Mouse (Mus musculus): ENCODE results near the gene Hoxa10. TPM values are rescaled to one million over a fixed set of nuclear protein-coding genes. Genes with fewer than 3 reads are reported as not detected.

Gene Hoxa10
- polyA plus RNA-seq, 1 experiment: 0.54 TPM

DNA sequence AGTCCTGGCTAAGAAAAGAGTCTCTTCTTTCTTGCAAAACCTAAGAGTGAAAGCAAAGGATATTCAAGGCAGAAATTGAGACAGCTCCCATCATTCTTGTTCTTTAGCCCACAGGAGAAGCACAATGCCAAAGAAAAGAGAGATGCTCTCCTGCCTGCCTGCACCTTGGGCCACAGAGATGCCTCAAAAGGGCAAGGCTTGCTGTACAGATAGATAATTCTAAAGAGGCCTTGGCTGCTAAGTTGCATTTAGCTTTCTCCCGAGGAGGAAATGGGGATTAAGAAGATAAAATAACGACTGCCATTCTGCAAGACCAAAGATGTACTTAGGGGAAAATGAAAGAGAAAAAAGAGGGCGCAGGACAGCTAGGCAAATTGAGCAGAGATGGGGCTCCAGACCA is 6.3 kb upstream of the Hoxa10 start:
- TF ChIP-seq POLR2A (IDR thresholded peaks at IDR 0.05; ENCODE audit: borderline replicate concordance, low read depth, low read length) (no peak), CTCF (IDR thresholded peaks at IDR 0.05; ENCODE audit: low read depth, low read length) (no peak)
- Histone ChIP-seq H3K4me3 (ENCODE audit: insufficient read depth, low read length) (no peak overlapping the region), H3K27ac (ENCODE audit: insufficient read depth, low read depth, low read length) (no peak overlapping the region), H3K4me1 (ENCODE audit: control insufficient read depth, insufficient read depth, low read length) (no peaks in the 10 kb centered on the region)

- TF ChIP-seq POLR2A (IDR thresholded peaks at IDR 0.05; ENCODE audit: borderline replicate concordance, low read depth, low read length) (no peak), CTCF (IDR thresholded peaks at IDR 0.05; ENCODE audit: low read depth, low read length) (no peak)
- H3K4me3 ChIP-seq (ENCODE audit: insufficient read depth, low read length): peak overlapping the region; percentile 11; the same call in 1 of the 2 replicates
- H3K4me1 ChIP-seq (ENCODE audit: control insufficient read depth, insufficient read depth, low read length): no peaks in the 10 kb centered on the region
- H3K27ac ChIP-seq (ENCODE audit: insufficient read depth, low read depth, low read length): no peak overlapping the region
Measured at GRCm38 (mm10) chr6:52246403-52246803, 5.7 kb upstream of the Hoxa10 start.

DNA sequence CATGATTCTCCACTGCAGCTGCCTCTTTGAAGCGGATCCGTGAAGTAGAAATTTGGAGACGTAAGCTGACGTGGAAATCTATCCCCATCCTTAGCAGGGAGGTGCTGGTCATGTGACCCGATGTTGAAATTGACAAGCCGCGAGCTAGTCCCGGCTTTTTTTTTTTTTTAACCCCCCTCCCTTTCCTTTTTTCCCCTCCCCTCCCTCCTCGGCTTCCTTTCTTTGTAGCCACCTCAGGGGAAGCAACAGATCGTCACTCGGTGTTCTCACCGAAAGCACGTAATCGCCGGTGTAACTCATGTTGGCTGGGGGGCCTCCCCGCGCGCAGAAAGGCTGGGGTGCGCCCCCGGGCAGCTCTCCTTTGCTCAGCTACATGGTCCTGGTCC is 5.1 kb upstream of the Hoxa10 start, which contains the start of gene Hoxa11:
Gene Hoxa11, minus strand, starts transcription at position 54 of the 386 bp plus-strand sequence.
- Histone ChIP-seq H3K4me3 (ENCODE audit: insufficient read depth, low read length) (peak within 1 kb of the TSS; percentile 11; the same call in 1 of the 2 replicates), H3K4me1 (ENCODE audit: control insufficient read depth, insufficient read depth, low read length) (no peaks in the 10 kb centered on the region), H3K27ac (ENCODE audit: insufficient read depth, low read depth, low read length) (no peak within 1 kb of the TSS)
- no peak for TF ChIP-seq CTCF (IDR thresholded peaks at IDR 0.05; ENCODE audit: low read depth, low read length)
- no peak for TF ChIP-seq POLR2A (IDR thresholded peaks at IDR 0.05; ENCODE audit: borderline replicate concordance, low read depth, low read length)

DNA sequence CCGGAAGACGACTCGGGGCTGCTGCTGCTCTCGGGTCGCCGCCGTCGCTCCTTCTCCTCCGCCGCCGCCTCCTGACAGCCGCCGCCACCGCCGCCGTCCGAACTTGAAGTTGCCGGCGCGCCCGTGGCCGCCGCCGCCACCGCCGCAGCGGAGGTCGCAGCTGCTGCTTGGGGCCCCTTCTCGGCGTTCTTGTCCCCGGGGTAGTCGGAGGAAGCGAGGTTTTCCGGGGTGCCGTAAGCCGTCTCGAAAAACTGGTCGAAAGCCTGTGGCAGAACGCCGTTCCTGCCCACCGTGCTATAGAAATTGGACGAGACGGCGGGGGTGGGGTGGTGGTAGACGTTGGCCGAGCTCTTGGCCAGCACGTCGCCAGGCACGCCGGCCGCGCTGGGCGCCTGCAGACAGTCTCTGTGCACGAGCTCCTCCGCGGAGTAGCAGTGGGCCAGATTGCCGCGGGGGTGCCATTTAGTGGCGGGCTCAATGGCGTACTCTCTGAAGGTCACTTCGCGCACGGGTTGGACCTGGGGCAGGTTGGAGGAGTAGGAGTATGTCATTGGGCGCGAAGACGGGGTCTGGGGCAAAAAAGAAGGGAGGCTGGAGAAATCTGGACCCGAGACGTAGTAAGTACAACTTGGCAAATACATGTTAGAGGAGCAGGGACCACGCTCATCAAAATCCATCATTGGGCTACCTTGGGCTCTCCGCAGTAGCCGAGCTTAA is 4.5 kb upstream of the Hoxa10 start:
- TF ChIP-seq CTCF (IDR thresholded peaks at IDR 0.05; ENCODE audit: low read depth, low read length) (no peak), POLR2A (IDR thresholded peaks at IDR 0.05; ENCODE audit: borderline replicate concordance, low read depth, low read length) (no peak)
- Histone ChIP-seq H3K4me3 (ENCODE audit: insufficient read depth, low read length) (no peak overlapping the region), H3K27ac (ENCODE audit: insufficient read depth, low read depth, low read length) (no peak overlapping the region), H3K4me1 (ENCODE audit: control insufficient read depth, insufficient read depth, low read length) (no peaks in the 10 kb centered on the region; the same call in 1 of the 2 replicates)

DNA sequence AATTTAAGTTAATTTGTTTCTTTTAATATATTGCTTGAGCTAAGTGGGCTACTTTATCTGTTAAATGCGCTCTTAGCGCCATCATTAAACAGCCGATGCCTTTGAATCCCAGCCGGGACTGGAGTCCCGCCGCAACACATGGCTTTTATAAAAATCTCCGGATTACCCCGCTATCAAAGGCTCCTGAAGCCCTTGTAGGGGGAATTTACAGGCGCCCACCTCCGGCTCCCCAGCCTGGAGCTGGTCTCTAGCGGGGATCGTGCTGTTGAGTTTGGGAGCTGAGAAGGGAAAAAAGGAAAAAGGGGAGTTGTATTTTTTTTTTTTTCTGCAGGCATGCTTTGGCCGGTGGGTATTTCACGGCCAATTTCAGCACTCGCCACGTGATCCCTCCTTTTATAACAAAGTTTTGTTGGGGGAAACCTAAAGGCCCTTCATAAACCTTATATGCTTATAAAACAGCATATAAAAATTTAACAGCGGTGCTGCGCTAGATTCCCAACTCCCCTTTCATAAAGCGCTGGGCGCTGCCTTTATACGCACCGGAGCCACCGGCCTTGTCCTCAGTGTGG is 3.9 kb upstream of the Hoxa10 start:
- Histone ChIP-seq H3K27ac (ENCODE audit: insufficient read depth, low read depth, low read length) (no peak overlapping the region), H3K4me1 (ENCODE audit: control insufficient read depth, insufficient read depth, low read length) (no peaks in the 10 kb centered on the region; the same call in 1 of the 2 replicates), H3K4me3 (ENCODE audit: insufficient read depth, low read length) (no peak overlapping the region)
- TF ChIP-seq POLR2A (IDR thresholded peaks at IDR 0.05; ENCODE audit: borderline replicate concordance, low read depth, low read length): no peak
- TF ChIP-seq CTCF (IDR thresholded peaks at IDR 0.05; ENCODE audit: low read depth, low read length): no peak

- no peaks in the 10 kb centered on the region; the same call in 1 of the 2 replicates for H3K4me1 ChIP-seq (ENCODE audit: control insufficient read depth, insufficient read depth, low read length)
- no peak overlapping the region for H3K4me3 ChIP-seq (ENCODE audit: insufficient read depth, low read length)
- H3K27ac ChIP-seq (ENCODE audit: insufficient read depth, low read depth, low read length): no peak overlapping the region
- no peak for TF ChIP-seq CTCF (IDR thresholded peaks at IDR 0.05; ENCODE audit: low read depth, low read length)
- no peak for TF ChIP-seq POLR2A (IDR thresholded peaks at IDR 0.05; ENCODE audit: borderline replicate concordance, low read depth, low read length)
Measured at GRCm38 (mm10) chr6:52243681-52244121, 3.0 kb upstream of the Hoxa10 start.

DNA sequence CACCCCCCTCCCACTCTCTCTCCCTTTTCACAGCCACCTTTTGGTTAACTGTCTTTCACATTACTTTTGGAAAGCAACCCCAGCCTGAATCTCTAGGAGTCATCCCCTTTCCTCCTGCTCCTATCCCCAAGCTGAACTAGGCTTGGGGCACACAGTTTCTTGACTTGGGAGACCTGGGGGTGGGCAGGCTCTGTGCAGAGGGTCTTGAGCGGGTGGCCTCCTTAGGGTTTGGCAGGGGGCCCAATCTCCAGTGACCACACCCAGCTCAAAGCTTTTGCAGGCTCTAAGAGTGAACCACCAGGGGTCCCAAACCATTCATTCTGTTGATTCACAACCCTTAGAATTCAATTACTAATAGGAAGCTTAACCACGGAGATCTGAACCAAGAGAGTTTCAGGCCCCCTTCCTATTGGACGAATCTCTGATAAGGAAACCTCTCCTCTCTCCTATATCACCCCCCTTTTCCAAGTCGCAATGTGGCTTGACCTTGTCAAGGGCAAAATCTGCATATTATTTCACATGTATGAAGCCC is 2.2 kb upstream of the Hoxa10 start:
- Histone ChIP-seq H3K4me1 (ENCODE audit: control insufficient read depth, insufficient read depth, low read length) (no peaks in the 10 kb centered on the region; the same call in 1 of the 2 replicates), H3K4me3 (ENCODE audit: insufficient read depth, low read length) (no peak overlapping the region), H3K27ac (ENCODE audit: insufficient read depth, low read depth, low read length) (no peak overlapping the region)
- TF ChIP-seq CTCF (IDR thresholded peaks at IDR 0.05; ENCODE audit: low read depth, low read length): no peak
- TF ChIP-seq POLR2A (IDR thresholded peaks at IDR 0.05; ENCODE audit: borderline replicate concordance, low read depth, low read length): no peak

- no peaks in the 10 kb centered on the region; the same call in 1 of the 2 replicates for H3K4me1 ChIP-seq (ENCODE audit: control insufficient read depth, insufficient read depth, low read length)
- H3K4me3 ChIP-seq (ENCODE audit: insufficient read depth, low read length): no peak overlapping the region
- no peak for TF ChIP-seq CTCF (IDR thresholded peaks at IDR 0.05; ENCODE audit: low read depth, low read length)
- TF ChIP-seq POLR2A (IDR thresholded peaks at IDR 0.05; ENCODE audit: borderline replicate concordance, low read depth, low read length): no peak
- H3K27ac ChIP-seq (ENCODE audit: insufficient read depth, low read depth, low read length): no peak overlapping the region
Measured at GRCm38 (mm10) chr6:52241001-52241621, 457 bp upstream of the Hoxa10 start.

- Histone ChIP-seq H3K4me3 (ENCODE audit: insufficient read depth, low read length) (peak overlapping the region; percentile 37), H3K4me1 (ENCODE audit: control insufficient read depth, insufficient read depth, low read length) (no peaks in the 10 kb centered on the region; the same call in 1 of the 2 replicates), H3K27ac (ENCODE audit: insufficient read depth, low read depth, low read length) (no peak overlapping the region)
- TF ChIP-seq POLR2A (IDR thresholded peaks at IDR 0.05; ENCODE audit: borderline replicate concordance, low read depth, low read length) (no peak), CTCF (IDR thresholded peaks at IDR 0.05; ENCODE audit: low read depth, low read length) (no peak)
Measured at GRCm38 (mm10) chr6:52239625-52240388, 847 bp downstream of the Hoxa10 start.

Data from bone marrow macrophage, adult 2 months (primary cell).